ENCODE assay signal across 8 mouse cellular contexts in the genomic region with DNA sequence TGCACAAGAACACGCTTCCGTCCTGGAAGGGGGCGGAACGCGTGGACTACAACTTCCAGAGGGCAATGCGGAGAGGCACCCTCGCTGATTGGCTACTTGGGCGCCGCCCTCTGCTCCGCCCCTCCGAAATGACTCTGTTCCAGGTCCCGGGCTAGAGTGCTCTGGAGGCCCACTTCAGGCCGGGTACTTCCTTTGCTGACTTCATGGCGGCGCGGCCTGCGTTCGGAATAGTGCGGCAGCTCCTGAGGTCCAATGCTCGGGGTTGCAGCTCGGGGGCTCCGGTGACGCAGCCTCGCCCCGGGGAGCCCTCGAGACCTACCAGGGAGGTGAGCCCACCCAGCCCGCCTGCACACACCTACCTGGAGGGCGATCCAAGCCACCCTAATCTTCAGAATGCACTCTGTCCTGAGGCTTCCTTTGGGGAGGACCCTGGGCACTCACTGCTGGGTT. TPM values are rescaled to one million over a fixed set of nuclear protein-coding genes. Genes with fewer than 3 reads are reported as not detected.
DNase-seq lines count a peak whose midpoint lies in the region; ATAC-seq and TF ChIP-seq lines count a peak whose summit lies in the region.

A gene (plus strand): TSS at position 124 of the 450 bp plus-strand sequence.

- peak; percentile 92 to 94 for DNase-seq in B cell, adult 2 months
- peak; percentile 97 for DNase-seq in brain, adult 2 months (ENCODE audit: low read depth, low spot score)
- peak; percentile 92 for DNase-seq in liver, adult 2 months (ENCODE audit: extremely low read depth, low read depth, low spot score)
- DNase-seq in splenic B cell, adult 2 months (ENCODE audit: low read depth, low spot score): peak; percentile 92

- no peak for TF ChIP-seq CTCF in liver, adult 2 months (IDR thresholded peaks at IDR 0.05; ENCODE audit: low read depth, low read length)

- H3K4me2 ChIP-seq in heart, embryonic 11.5 days: peak within 1 kb of the TSS; percentile 91
- H3K4me2 ChIP-seq in kidney, embryonic 16.5 days (replicated peaks; ENCODE audit: low read depth, low read length): peak within 1 kb of the TSS; percentile 80
- H3K4me2 ChIP-seq in myocyte (ENCODE audit: low read depth): peak within 1 kb of the TSS; percentile 94

- TF ChIP-seq POLR2A in liver, adult 2 months (IDR thresholded peaks at IDR 0.05; ENCODE audit: extremely low read depth, insufficient read depth, low read length): peak; percentile 96
- TF ChIP-seq POLR2A in myocyte (IDR thresholded peaks at IDR 0.05; ENCODE audit: insufficient read length, low read depth): peak; percentile 80

- H3K36me3 ChIP-seq in heart, embryonic 11.5 days (ENCODE audit: control insufficient read depth, insufficient read depth, low read length): no peaks in the 10 kb centered on the region
- H3K36me3 ChIP-seq in kidney, embryonic 16.5 days (ENCODE audit: insufficient read depth, low read length): peaks cover under 1% of the 10 kb centered on the region; the same call in 1 of the 2 replicates
- H3K36me3 ChIP-seq in liver, adult 2 months (ENCODE audit: control insufficient read depth, insufficient read depth, low read length): peaks cover 6% of the 10 kb centered on the region; the same call in 1 of the 2 replicates
- H3K36me3 ChIP-seq in myocyte (ENCODE audit: control insufficient read depth, insufficient read depth): no peaks in the 10 kb centered on the region
- no peaks in the 10 kb centered on the region for H3K36me3 ChIP-seq in splenic B cell, adult 2 months (ENCODE audit: control insufficient read depth, insufficient read depth, low read length, poor library complexity, severe bottlenecking)

- H3K27ac ChIP-seq in heart, embryonic 11.5 days (ENCODE audit: low read depth, low read length): peak within 1 kb of the TSS; percentile 46; the same call in 1 of the 2 replicates
- peak within 1 kb of the TSS; percentile 70 for H3K27ac ChIP-seq in kidney, embryonic 16.5 days (ENCODE audit: low read length)
- peak within 1 kb of the TSS; percentile 94 for H3K27ac ChIP-seq in liver, adult 2 months (replicated peaks; ENCODE audit: insufficient read depth, low read depth, low read length)

- H3ac ChIP-seq in myocyte (ENCODE audit: control insufficient read depth, insufficient read length): peak within 1 kb of the TSS; percentile 6

- peaks cover 23% of the 10 kb centered on the region; the same call in 1 of the 2 replicates for H3K79me2 ChIP-seq in liver, adult 2 months (ENCODE audit: control insufficient read depth, insufficient read depth, low read length)
- no peaks in the 10 kb centered on the region for H3K79me2 ChIP-seq in myocyte (ENCODE audit: control insufficient read depth, insufficient read depth)

- no peaks in the 10 kb centered on the region for H3K9me3 ChIP-seq in heart, embryonic 11.5 days (replicated peaks; ENCODE audit: control insufficient read depth, low read length)
- H3K9me3 ChIP-seq in kidney, embryonic 16.5 days (ENCODE audit: low read length): no peaks in the 10 kb centered on the region

- H3K4me1 ChIP-seq in heart, embryonic 11.5 days (ENCODE audit: control insufficient read depth, insufficient read depth, low read length): peaks cover 18% of the 10 kb centered on the region; the same call in 1 of the 2 replicates
- H3K4me1 ChIP-seq in kidney, embryonic 16.5 days (ENCODE audit: insufficient read depth, low read length): peaks cover 35% of the 10 kb centered on the region
- H3K4me1 ChIP-seq in liver, adult 2 months (ENCODE audit: control insufficient read depth, insufficient read depth, low read length): peaks cover 31% of the 10 kb centered on the region

- peak within 1 kb of the TSS; percentile 88 for H3K9ac ChIP-seq in heart, embryonic 11.5 days (ENCODE audit: low read depth, low read length)
- H3K9ac ChIP-seq in kidney, embryonic 16.5 days (replicated peaks; ENCODE audit: low read length): peak within 1 kb of the TSS; percentile 80
- peak within 1 kb of the TSS; percentile 88 for H3K9ac ChIP-seq in liver, adult 2 months (ENCODE audit: low read depth, low read length)

- H3K27me3 ChIP-seq in heart, embryonic 11.5 days (ENCODE audit: control insufficient read depth, insufficient read depth, low read length): no peaks in the 10 kb centered on the region
- H3K27me3 ChIP-seq in kidney, embryonic 16.5 days (ENCODE audit: insufficient read depth, low read length): no peaks in the 10 kb centered on the region
- H3K27me3 ChIP-seq in liver, adult 2 months (ENCODE audit: control insufficient read depth, insufficient read depth, low read length): no peaks in the 10 kb centered on the region
- H3K27me3 ChIP-seq in myocyte (ENCODE audit: control insufficient read depth, insufficient read depth, insufficient read length): no peaks in the 10 kb centered on the region
- no peaks in the 10 kb centered on the region for H3K27me3 ChIP-seq in splenic B cell, adult 2 months (ENCODE audit: control insufficient read depth, insufficient read depth, low read length, poor library complexity, severe bottlenecking)

- ATAC-seq in erythroblast, adult 5-6 weeks (replicated peaks; ENCODE audit: low FRiP score, poor library complexity, severe bottlenecking): peak; percentile 89
- peak; percentile 97 for ATAC-seq in heart, embryonic 11.5 days (replicated peaks; ENCODE audit: insufficient number of reproducible peaks, low FRiP score, low TSS enrichment)
- peak; percentile 98 for ATAC-seq in kidney, embryonic 16.5 days (ENCODE audit: low FRiP score, low TSS enrichment)

- under 1% methylated on average over 28 of the region's 28 CpGs for WGBS in heart, embryonic 11.5 days (ENCODE audit: insufficient replicate concordance)
- WGBS in kidney, embryonic 16.5 days: 0% methylated on average over 28 of the region's 28 CpGs
- under 1% methylated on average over 28 of the region's 28 CpGs for WGBS in liver, adult 2 months

- H3K4me3 ChIP-seq in heart, embryonic 11.5 days (ENCODE audit: low read depth, low read length): peak within 1 kb of the TSS; percentile 73
- H3K4me3 ChIP-seq in kidney, embryonic 16.5 days (ENCODE audit: low read length): peak within 1 kb of the TSS; percentile 67
- H3K4me3 ChIP-seq in liver, adult 2 months (ENCODE audit: insufficient read depth, low read depth, low read length): peak within 1 kb of the TSS; percentile 74
- peak within 1 kb of the TSS; percentile 46 for H3K4me3 ChIP-seq in myocyte

TF ChIP-seq in myocyte, 11 proteins besides CTCF, POLR2A, EP300 and RAD21:
- TF ChIP-seq TCF12 (IDR thresholded peaks at IDR 0.05; ENCODE audit: insufficient read depth, poor library complexity, severe bottlenecking) (no peak), POLR2AphosphoS2 (IDR thresholded peaks at IDR 0.05; ENCODE audit: insufficient read length, low read depth) (peak; percentile 66)

RNA-seq across cellular contexts. Expression of the gene that starts here (rescaled TPM):
- 128 and 146 TPM in 2 replicates for total RNA-seq in erythroblast, adult 5-6 weeks (2015; ENCODE audit: low replicate concordance)
- 47.8 and 50.6 TPM in 2 replicates for total RNA-seq in erythroblast, adult 5-6 weeks (2017; ENCODE audit: low replicate concordance)
- 7.3 and 8.7 TPM in 2 replicates for polyA plus RNA-seq in heart, embryonic 11.5 days (2014; fragmentation: Nextera tagmentation; extraction: Ambion mirVana)
- 7.7 and 11.5 TPM in 2 replicates for polyA plus RNA-seq in kidney, embryonic 16.5 days (2015; fragmentation: Nextera tagmentation; extraction: Ambion mirVana)
- total RNA-seq in liver, adult 2 months (2014; rRNA removed): 46.1 and 50.6 TPM in 2 replicates
- polyA plus RNA-seq in liver, adult 2 months (2012; rRNA removed): 124 and 125 TPM in 2 replicates
- 12.7 TPM for polyA plus RNA-seq in myocyte (2012; fragmentation: generic; extraction: Trizol)

Comparison
In these comparisons a context has a peak if more than half of its experiments do, and no peak if none do; other contexts are left out.
1. Peak in every context shown above with its lines: DNase-seq, ATAC-seq, H3K4me3 ChIP-seq and H3K27ac ChIP-seq.